In the genomic region with DNA sequence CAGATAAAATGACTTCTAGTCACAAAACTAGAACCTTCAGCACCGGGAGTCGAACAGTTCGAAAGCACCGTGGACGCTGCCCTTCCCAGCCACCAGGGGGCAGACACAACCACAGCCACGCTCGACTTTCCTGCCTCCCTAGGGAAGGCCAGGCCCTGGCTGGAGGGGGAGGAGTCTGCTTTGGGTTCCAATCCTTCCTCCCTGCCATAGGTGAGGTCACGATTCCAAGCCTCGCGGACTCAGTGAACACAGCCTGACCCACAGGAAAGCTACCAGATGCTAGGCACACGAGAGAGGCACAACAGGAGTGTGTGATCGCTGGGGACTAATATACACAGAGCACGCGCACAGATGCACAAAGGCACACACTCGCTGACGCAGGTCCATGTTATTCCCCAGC, we compare ENCODE assay signal across 9 mouse cellular contexts. TPM values are rescaled to one million over a fixed set of nuclear protein-coding genes. Genes with fewer than 3 reads are reported as not detected.
A peak's percentile ranks its signal among the peaks of the same experiment; 100 is the strongest.
DNase-seq lines count a peak whose midpoint lies in the region; ATAC-seq and TF ChIP-seq lines count a peak whose summit lies in the region.
"Had no signal": no experiment of that assay in that cellular context is flagged by ENCODE, and none has a peak within 500 bp of the region (broad histone marks: within the 10 kb centered on the region; RNA-seq: fewer than 3 reads in every experiment).

No protein-coding gene starts in this region.

- no peaks in the 10 kb centered on the region for H3K9me3 ChIP-seq in neural tube, embryonic 11.5 days (ENCODE audit: control insufficient read depth, low read length)

- peak; percentile 87 for DNase-seq in adrenal gland, adult 2 months
- peak; percentile 79 for DNase-seq in embryo, embryonic 9.5 days (ENCODE audit: extremely low spot score)
- peak; percentile 85 to 88 for DNase-seq in heart, adult 2 months
- DNase-seq in kidney, adult 9 months: peak; percentile 88
- peak; percentile 79 for DNase-seq in liver, adult 2 months (ENCODE audit: extremely low read depth, low read depth, low spot score)
- peak; percentile 78 for DNase-seq in neural tube, embryonic 11.5 days (ENCODE audit: low spot score)
- peak; percentile 88 for DNase-seq in testis, postnatal 10 days (ENCODE audit: low spot score)

- H3K27ac ChIP-seq in heart, adult 2 months: no peak overlapping the region
- H3K27ac ChIP-seq in liver, adult 2 months (replicated peaks; ENCODE audit: insufficient read depth, low read depth, low read length): no peak overlapping the region
- no peak overlapping the region for H3K27ac ChIP-seq in neural tube, embryonic 11.5 days (ENCODE audit: low read depth, low read length)

- 17% methylated on average over 16 of the region's 16 CpGs for WGBS in heart, adult 2 months
- 20% methylated on average over 16 of the region's 16 CpGs for WGBS in liver, adult 2 months
- 25% methylated on average over 16 of the region's 16 CpGs for WGBS in neural tube, embryonic 11.5 days

- TF ChIP-seq POLR2A in heart, adult 2 months (IDR thresholded peaks at IDR 0.05; ENCODE audit: insufficient read depth, low read depth, low read length): no peak
- TF ChIP-seq POLR2A in liver, adult 2 months (IDR thresholded peaks at IDR 0.05; ENCODE audit: extremely low read depth, insufficient read depth, low read length): no peak

- H3K79me2 ChIP-seq in C2C12 (ENCODE audit: control insufficient read depth, insufficient read depth): peaks cover 25% of the 10 kb centered on the region
- H3K79me2 ChIP-seq in heart, adult 2 months (replicated peaks; ENCODE audit: control insufficient read depth, insufficient read depth, low read length): no peaks in the 10 kb centered on the region; the same call in 1 of the 2 replicates
- H3K79me2 ChIP-seq in liver, adult 2 months (ENCODE audit: control insufficient read depth, insufficient read depth, low read length): peaks cover 16% of the 10 kb centered on the region; the same call in 1 of the 2 replicates

- TF ChIP-seq CTCF in C2C12 (IDR thresholded peaks at IDR 0.05; ENCODE audit: control insufficient read depth, insufficient read depth, insufficient read length): peak; percentile 94
- peak; percentile 100; the same call in 1 of the 2 replicates for TF ChIP-seq CTCF in heart, adult 2 months (IDR thresholded peaks at IDR 0.05)
- peak; percentile 97 for TF ChIP-seq CTCF in liver, adult 2 months (IDR thresholded peaks at IDR 0.05; ENCODE audit: low read depth, low read length)

- H3K4me1 ChIP-seq in heart, adult 2 months (ENCODE audit: control insufficient read depth, insufficient read depth, low read length): peaks cover 12% of the 10 kb centered on the region
- H3K4me1 ChIP-seq in liver, adult 2 months (ENCODE audit: control insufficient read depth, insufficient read depth, low read length): peaks cover 14% of the 10 kb centered on the region
- peaks cover 9% of the 10 kb centered on the region for H3K4me1 ChIP-seq in neural tube, embryonic 11.5 days (ENCODE audit: control insufficient read depth, insufficient read depth, low read length)

- H3K79me3 ChIP-seq in C2C12 (ENCODE audit: low read depth): peaks cover 10% of the 10 kb centered on the region

- intact Hi-C loops in heart, adult 2 months (cut with DNase I): loop anchor here (1.0 to 10.0 kb wide), 2 partner anchors 100 to 169 kb away; no protein-coding TSS in a partner anchor

- H3K36me3 ChIP-seq in C2C12 (ENCODE audit: control insufficient read depth, insufficient read depth): no peaks in the 10 kb centered on the region
- no peaks in the 10 kb centered on the region for H3K36me3 ChIP-seq in heart, adult 2 months (ENCODE audit: control insufficient read depth, insufficient read depth, low read length)
- no peaks in the 10 kb centered on the region for H3K36me3 ChIP-seq in liver, adult 2 months (ENCODE audit: control insufficient read depth, insufficient read depth, low read length)
- H3K36me3 ChIP-seq in neural tube, embryonic 11.5 days (ENCODE audit: control insufficient read depth, insufficient read depth, low read length): no peaks in the 10 kb centered on the region

- peak; percentile 80; the same call in 1 of the 2 replicates for TF ChIP-seq EP300 in heart, adult 2 months (IDR thresholded peaks at IDR 0.05; ENCODE audit: insufficient read depth, low read depth, low read length)

- no peak for ATAC-seq in neural tube, embryonic 11.5 days (ENCODE audit: insufficient read depth, low FRiP score, low TSS enrichment)

- 0 out of 2 replicates have a peak overlapping the region, but pooled peaks have one; percentile 11 for H3K9ac ChIP-seq in heart, adult 2 months (ENCODE audit: low read depth, low read length)
- H3K9ac ChIP-seq in liver, adult 2 months (ENCODE audit: low read depth, low read length): no peak overlapping the region
- H3K9ac ChIP-seq in neural tube, embryonic 11.5 days (ENCODE audit: low read length): no peak overlapping the region

- H3K4me2 ChIP-seq in neural tube, embryonic 11.5 days (ENCODE audit: low read depth): peak overlapping the region; percentile 22; the same call in 1 of the 2 replicates

- H3ac ChIP-seq in C2C12 (ENCODE audit: control insufficient read depth, insufficient read length, low read depth): no peak overlapping the region

- no peak overlapping the region for H3K4me3 ChIP-seq in C2C12 (ENCODE audit: insufficient read depth, poor library complexity, severe bottlenecking)
- H3K4me3 ChIP-seq in heart, adult 2 months: no peak overlapping the region
- no peak overlapping the region for H3K4me3 ChIP-seq in liver, adult 2 months (ENCODE audit: insufficient read depth, low read depth, low read length)
- no peak overlapping the region for H3K4me3 ChIP-seq in neural tube, embryonic 11.5 days (ENCODE audit: low read depth, low read length)

- H3K27me3 ChIP-seq in C2C12 (ENCODE audit: control insufficient read depth, insufficient read depth, insufficient read length): no peaks in the 10 kb centered on the region
- no peaks in the 10 kb centered on the region for H3K27me3 ChIP-seq in heart, adult 2 months (ENCODE audit: control insufficient read depth, insufficient read depth, low read length)
- no peaks in the 10 kb centered on the region for H3K27me3 ChIP-seq in liver, adult 2 months (ENCODE audit: control insufficient read depth, insufficient read depth, low read length)
- H3K27me3 ChIP-seq in neural tube, embryonic 11.5 days (ENCODE audit: control insufficient read depth, insufficient read depth, low read length): no peaks in the 10 kb centered on the region

TF ChIP-seq in C2C12, 6 proteins besides CTCF, POLR2A, EP300 and RAD21:
- no peak for TF ChIP-seq FOSL1 (IDR thresholded peaks at IDR 0.05; ENCODE audit: insufficient read depth, low read length, poor library complexity, severe bottlenecking)
- TF ChIP-seq CEBPB (IDR thresholded peaks at IDR 0.05; ENCODE audit: low read depth): no peak
- no peak for TF ChIP-seq USF1 (IDR thresholded peaks at IDR 0.05; ENCODE audit: low read depth)
- no peak for TF ChIP-seq MYOG (IDR thresholded peaks at IDR 0.05; ENCODE audit: control insufficient read depth, extremely low read depth, insufficient read length)
- no peak for TF ChIP-seq MAX (IDR thresholded peaks at IDR 0.05)
- TF ChIP-seq MYOD1 (IDR thresholded peaks at IDR 0.05; ENCODE audit: control insufficient read depth, insufficient read length, low read depth): no peak

RNA-seq across cellular contexts. Expression of gene Plbd2, which starts 1.9 kb away (rescaled TPM):
- 36.4 TPM for polyA plus RNA-seq in C2C12 (2012; fragmentation: generic; extraction: Trizol)
- 10 to 100 TPM; 85.2 to 91.3 TPM for total RNA-seq in adrenal gland, adult 2 months (2021)
- polyA plus RNA-seq in adrenal gland, adult 2 months (2012; rRNA removed): 70.2 and 92.9 TPM in 2 replicates
- total RNA-seq in heart, adult 2 months (2021): 10 to 100 TPM; 39.5 to 47.1 TPM
- 27.7 and 32.1 TPM in 2 replicates for polyA plus RNA-seq in heart, adult 2 months (2012; rRNA removed)
- total RNA-seq in liver, adult 2 months (2014; rRNA removed): 18.1 and 28.9 TPM in 2 replicates
- 41.9 and 42.0 TPM in 2 replicates for polyA plus RNA-seq in liver, adult 2 months (2012; rRNA removed)
- polyA plus RNA-seq in neural tube, embryonic 11.5 days (2014; fragmentation: Nextera tagmentation; extraction: Ambion mirVana): 33.3 and 33.6 TPM in 2 replicates

RNA-seq across cellular contexts. Expression of gene Slc8b1, which starts 5.6 kb away (rescaled TPM):
- 6.1 TPM for polyA plus RNA-seq in C2C12 (2012; fragmentation: generic; extraction: Trizol)
- 10 to 100 TPM; 25.5 to 46.3 TPM for total RNA-seq in adrenal gland, adult 2 months (2021)
- 40.1 and 49.3 TPM in 2 replicates for polyA plus RNA-seq in adrenal gland, adult 2 months (2012; rRNA removed)
- total RNA-seq in heart, adult 2 months (2021): 10 to 100 TPM; 10.0 to 12.2 TPM
- 13.2 and 16.5 TPM in 2 replicates for polyA plus RNA-seq in heart, adult 2 months (2012; rRNA removed)
- 40.6 and 78.9 TPM in 2 replicates for total RNA-seq in liver, adult 2 months (2014; rRNA removed)
- polyA plus RNA-seq in liver, adult 2 months (2012; rRNA removed): 47.6 and 52.4 TPM in 2 replicates
- polyA plus RNA-seq in neural tube, embryonic 11.5 days (2014; fragmentation: Nextera tagmentation; extraction: Ambion mirVana): 2.9 and 4.9 TPM in 2 replicates

RNA-seq across cellular contexts. Expression of gene Sds, which starts 29.0 kb away (rescaled TPM):
- polyA plus RNA-seq in C2C12 (2012; fragmentation: generic; extraction: Trizol): 0.19 TPM
- under 1 TPM in 1 of 2 experiments, not detected in 1; 0.55 TPM for total RNA-seq in adrenal gland, adult 2 months (2021)
- 1.2 TPM in 1 of 2 replicates, not detected in the other for polyA plus RNA-seq in adrenal gland, adult 2 months (2012; rRNA removed)
- total RNA-seq in heart, adult 2 months (2021): 1 to 10 TPM; 1.2 to 3.0 TPM
- polyA plus RNA-seq in heart, adult 2 months (2012; rRNA removed): 5.6 and 10.9 TPM in 2 replicates
- 410 and 645 TPM in 2 replicates for total RNA-seq in liver, adult 2 months (2014; rRNA removed)
- polyA plus RNA-seq in liver, adult 2 months (2012; rRNA removed): 648 and 709 TPM in 2 replicates
- not detected in 2 replicates for polyA plus RNA-seq in neural tube, embryonic 11.5 days (2014; fragmentation: Nextera tagmentation; extraction: Ambion mirVana)
- polyA plus RNA-seq: frontal cortex, adult 2 months had no signal

RNA-seq across cellular contexts. Expression of gene Sdsl, which starts 32.8 kb away (rescaled TPM):
- 0.69 TPM for polyA plus RNA-seq in C2C12 (2012; fragmentation: generic; extraction: Trizol)
- total RNA-seq in adrenal gland, adult 2 months (2021): 10 to 100 TPM; 46.3 to 71.9 TPM
- 114 and 115 TPM in 2 replicates for polyA plus RNA-seq in adrenal gland, adult 2 months (2012; rRNA removed)
- 1 to 10 TPM; 8.8 to 9.8 TPM for total RNA-seq in heart, adult 2 months (2021)
- 12.6 and 13.5 TPM in 2 replicates for polyA plus RNA-seq in heart, adult 2 months (2012; rRNA removed)
- total RNA-seq in liver, adult 2 months (2014; rRNA removed): 11.7 and 23.2 TPM in 2 replicates
- polyA plus RNA-seq in liver, adult 2 months (2012; rRNA removed): 18.6 and 25.9 TPM in 2 replicates
- 5.3 and 5.9 TPM in 2 replicates for polyA plus RNA-seq in neural tube, embryonic 11.5 days (2014; fragmentation: Nextera tagmentation; extraction: Ambion mirVana)

Comparison
In these comparisons a context has a peak if more than half of its experiments do, and no peak if none do; other contexts are left out.
1. RNA of gene Sds, which starts 29.0 kb away (polyA plus RNA-seq): 648 to 709 TPM in liver, adult 2 months; 5.6 to 10.9 TPM in heart, adult 2 months, 1.2 TPM in adrenal gland, adult 2 months, 0.19 TPM in C2C12 (single experiment) and not detected in neural tube, embryonic 11.5 days; every median in the first group is over 10 times any median in the second.
2. Peak in every context shown above with its lines, with median percentiles within 50 percentile points of each other: CTCF ChIP-seq and DNase-seq.